Mouse (Mus musculus): ENCODE data around the gene Shank1.

Shank1 gene

GRCm38 (mm10) chr7:44341119-44341518 lies 31.1 kb downstream of the Shank1 start:
- DNase-seq (ENCODE audit: low spot score in 2 of 2): no peak

- no peak for DNase-seq (ENCODE audit: low spot score in 2 of 2)
Observed at GRCm38 (mm10) chr7:44341714-44342113, 31.7 kb downstream of the Shank1 start.

GRCm38 (mm10) chr7:44343459-44344015 lies 33.5 kb downstream of the Shank1 start:
- DNase-seq (ENCODE audit: low spot score in 2 of 2): no peak

DNA sequence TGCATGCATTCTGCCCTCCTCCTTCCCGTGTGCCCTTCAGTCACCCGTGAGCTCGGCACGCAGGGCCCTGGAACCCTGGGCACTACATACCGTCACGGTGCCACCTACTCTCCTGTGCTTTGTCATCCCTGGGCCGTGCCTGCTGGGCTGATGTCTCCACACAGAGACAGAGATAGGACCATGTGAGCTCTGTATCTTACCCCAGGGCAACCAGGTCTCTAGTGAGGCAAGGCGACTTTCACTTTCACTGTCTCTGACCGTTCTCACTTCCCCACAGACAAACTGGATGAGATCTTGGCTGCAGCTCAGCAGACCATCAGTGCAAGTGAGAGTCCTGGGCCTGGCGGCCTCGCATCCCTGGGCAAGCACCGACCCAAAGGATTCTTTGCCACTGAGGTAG lies 34.6 kb downstream of the Shank1 start:
- peak in 1 of 2 experiments; percentile 35 for DNase-seq (ENCODE audit: low spot score in 2 of 2)

DNA sequence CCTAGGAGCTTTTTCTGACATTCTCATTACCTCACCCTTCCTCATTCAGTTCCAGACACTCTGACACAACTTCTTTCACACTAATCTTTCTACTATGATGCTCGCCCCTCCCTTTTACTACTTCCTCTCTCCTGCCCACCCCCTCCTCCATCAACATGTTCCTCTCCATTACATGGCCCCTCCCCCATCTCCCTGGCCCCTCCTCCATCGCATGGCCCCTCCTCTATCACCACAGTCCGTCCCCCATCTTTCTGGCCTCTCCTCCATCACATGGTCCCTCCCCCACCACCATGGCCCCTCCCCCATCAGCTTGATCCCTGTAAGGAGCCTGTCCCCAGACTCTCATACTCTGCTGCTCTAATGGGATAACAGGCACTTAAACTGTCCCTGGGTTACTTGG lies 39.0 kb downstream of the Shank1 start:
- DNase-seq (ENCODE audit: low spot score in 2 of 2): no peak

DNA sequence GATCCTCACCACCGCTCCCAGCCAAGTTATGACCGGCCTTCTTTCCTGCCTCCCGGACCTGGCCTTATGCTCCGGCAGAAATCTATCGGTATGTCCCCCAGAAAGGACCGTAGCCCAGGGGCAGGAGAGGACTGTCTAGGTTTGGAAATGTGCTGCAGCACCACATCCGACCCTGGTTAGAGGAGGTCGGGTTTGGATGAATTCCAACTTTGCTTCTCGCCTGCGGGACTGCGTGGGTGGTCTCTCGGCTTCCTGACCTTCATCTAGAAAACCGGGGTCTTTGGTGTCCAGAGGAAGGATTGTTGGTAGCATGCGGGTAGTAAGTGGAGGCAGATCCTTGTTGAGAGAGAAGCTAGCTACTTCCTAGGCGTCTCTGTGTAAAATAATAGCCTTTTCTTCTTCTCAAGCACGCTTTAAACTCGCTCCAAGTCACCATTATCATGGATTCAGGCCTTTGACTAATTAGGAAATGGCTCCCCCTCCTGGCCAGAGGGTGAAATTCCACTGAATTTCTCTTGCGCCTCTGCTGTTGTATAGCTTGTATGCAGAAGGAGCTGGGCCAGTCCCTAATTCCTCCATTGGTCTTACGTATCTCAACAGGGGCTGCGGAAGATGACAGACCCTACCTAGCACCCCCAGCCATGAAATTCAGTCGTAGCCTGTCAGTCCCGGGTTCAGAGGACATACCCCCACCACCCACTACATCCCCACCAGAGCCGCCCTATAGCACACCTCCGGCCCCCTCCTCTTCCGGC lies 41.1 kb downstream of the Shank1 start:
- peak; percentile 47 to 78 for DNase-seq (ENCODE audit: low spot score in 2 of 2)

DNA sequence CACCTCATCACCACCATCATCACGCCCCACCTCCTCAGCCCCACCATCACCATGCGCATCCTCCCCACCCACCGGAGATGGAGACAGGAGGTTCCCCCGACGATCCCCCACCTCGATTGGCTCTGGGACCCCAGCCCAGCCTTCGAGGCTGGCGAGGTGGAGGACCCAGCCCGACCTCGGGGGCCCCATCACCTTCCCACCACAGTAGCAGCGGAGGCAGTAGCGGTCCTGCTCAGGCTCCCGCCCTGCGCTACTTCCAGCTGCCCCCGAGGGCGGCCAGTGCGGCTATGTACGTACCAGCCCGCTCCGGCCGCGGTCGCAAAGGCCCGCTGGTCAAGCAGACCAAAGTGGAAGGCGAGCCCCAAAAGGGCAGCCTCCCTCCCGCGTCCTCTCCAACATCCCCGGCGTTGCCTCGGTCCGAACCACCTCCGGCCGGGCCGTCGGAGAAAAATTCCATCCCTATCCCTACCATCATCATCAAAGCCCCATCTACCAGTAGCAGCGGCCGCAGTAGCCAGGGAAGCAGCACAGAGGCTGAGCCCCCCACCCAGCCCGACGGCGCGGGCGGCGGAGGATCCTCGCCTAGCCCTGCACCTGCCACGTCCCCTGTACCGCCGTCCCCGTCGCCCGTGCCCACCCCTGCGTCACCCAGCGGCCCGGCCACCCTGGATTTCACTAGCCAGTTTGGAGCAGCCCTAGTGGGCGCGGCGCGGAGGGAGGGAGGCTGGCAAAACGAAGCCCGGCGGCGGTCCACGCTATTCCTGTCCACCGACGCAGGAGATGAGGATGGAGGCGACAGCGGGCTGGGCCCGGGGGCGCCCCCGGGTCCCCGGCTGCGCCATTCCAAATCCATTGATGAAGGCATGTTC lies 42.1 kb downstream of the Shank1 start:
- DNase-seq (ENCODE audit: low spot score in 2 of 2): no peak

GRCm38 (mm10) chr7:44352750-44353600 lies 42.9 kb downstream of the Shank1 start:
- DNase-seq (ENCODE audit: low spot score in 2 of 2): no peak

GRCm38 (mm10) chr7:44353601-44354340 lies 43.7 kb downstream of the Shank1 start:
- no peak for DNase-seq (ENCODE audit: low spot score in 2 of 2)

GRCm38 (mm10) chr7:44355411-44355810 lies 45.4 kb downstream of the Shank1 start:
- DNase-seq (ENCODE audit: low spot score in 2 of 2): no peak

DNA sequence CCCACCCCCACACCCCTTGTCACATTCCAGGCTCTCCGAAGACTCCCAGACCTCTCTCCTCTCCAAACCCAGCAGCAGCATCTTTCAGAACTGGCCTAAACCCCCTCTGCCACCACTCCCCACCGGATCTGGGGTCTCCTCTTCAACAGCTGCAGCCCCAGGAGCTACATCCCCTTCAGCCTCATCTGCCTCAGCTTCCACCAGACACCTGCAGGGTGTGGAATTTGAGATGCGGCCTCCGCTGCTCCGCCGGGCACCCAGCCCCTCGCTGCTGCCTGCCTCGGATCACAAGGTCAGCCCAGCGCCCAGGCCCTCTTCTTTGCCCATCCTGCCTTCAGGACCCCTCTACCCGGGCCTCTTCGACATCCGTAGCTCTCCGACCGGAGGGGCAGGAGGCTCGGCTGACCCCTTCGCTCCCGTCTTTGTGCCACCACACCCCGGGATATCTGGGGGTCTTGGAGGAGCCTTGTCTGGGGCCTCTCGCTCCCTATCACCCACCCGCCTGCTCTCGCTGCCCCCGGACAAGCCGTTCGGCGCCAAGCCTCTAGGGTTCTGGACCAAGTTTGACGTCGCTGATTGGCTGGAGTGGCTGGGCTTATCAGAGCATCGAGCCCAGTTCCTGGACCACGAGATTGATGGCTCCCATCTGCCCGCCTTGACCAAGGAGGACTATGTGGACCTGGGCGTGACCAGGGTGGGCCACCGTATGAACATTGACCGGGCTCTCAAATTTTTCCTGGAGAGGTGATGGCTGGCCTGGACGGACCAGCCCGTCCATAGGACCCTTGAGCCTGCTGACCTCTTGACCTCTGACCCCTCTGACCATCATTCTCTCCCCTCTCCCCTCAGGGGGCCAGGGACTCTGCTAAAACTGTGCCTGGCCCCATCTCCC lies 46.8 kb downstream of the Shank1 start:
- no peak for DNase-seq (ENCODE audit: low spot score in 2 of 2)

- DNase-seq (ENCODE audit: low spot score in 2 of 2): no peak
Observed at GRCm38 (mm10) chr7:44357531-44357930, 47.5 kb downstream of the Shank1 start.

- no peak for DNase-seq (ENCODE audit: low spot score in 2 of 2)
Observed at GRCm38 (mm10) chr7:44358012-44358411, 48.0 kb downstream of the Shank1 start.

DNA sequence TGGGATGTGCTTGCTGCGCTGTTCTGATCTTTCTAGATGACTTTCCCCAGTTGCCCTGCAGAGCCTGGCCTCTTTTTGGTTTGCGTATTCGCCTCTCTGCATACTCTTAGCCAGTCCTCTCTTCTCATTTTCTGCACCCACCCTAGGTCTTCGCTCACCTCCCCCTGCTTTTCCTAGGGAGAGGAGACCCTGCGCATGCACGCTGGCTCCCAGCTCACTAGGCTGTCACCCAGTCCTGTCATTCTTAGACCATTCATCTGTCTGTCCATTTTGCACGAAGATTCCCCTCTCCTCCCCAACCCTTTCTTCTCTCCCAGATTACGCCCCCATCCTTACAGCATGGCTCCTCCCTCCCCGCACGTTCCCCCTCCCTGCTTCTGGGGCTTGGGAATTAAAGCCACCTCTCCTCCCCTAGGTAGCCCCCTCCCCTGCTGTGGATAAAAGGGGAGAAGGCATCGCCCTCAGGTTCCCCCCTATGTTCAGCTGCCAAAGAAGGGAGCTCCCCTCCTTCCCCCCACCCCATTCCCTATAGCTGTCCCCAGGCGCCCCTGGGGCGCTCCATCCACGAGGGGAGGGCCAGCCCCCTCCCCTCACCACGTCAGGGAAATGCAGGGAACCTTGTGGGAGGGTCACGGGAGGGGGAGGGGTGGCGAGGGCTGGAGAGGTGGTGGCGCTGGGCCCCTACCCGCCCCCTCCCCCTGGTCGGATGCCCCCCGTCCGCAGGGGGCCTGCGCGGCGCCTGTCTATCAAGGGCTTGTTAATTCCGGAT lies 49.0 kb downstream of the Shank1 start:
- DNase-seq (ENCODE audit: low spot score in 2 of 2): no peak

DNA sequence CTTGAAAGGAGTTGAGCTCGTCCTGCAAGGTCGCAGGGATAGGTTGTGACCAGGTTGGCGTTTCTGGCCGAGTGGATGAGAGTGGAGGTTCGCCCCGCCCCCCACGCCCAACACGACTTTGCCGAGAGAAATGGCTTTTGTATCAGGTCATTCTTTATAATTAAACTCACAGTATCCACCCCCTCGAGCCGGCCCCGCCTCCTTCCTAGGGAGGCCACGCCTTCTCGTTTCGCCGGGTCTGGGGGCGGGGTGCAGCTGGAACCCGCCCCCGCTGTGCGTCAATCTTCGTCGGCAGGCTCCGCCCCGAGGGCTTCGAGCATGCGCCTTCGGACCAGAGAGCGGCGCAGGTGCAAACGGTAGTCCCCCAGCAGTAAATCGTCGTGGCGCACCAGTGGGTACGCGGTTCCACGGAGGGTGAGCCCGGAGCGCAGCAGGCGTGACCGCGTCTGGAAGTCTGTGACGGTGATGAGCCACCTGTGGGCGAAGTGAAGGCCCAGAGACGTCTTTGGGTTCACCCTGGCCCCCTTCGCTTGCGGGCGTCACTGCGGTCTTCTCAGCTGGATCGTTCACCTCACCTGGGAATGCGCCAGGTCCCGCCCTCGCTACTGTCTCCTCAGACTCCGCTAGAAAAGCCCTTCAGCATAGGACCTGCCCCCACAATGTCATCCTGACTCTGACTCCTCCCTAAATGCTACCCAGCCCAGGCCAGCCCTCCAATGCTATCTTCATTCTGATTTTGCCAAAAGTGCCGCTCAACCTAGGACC lies 50.0 kb downstream of the Shank1 start:
- peak; percentile 59 to 87 for DNase-seq (ENCODE audit: low spot score in 2 of 2)

DNA sequence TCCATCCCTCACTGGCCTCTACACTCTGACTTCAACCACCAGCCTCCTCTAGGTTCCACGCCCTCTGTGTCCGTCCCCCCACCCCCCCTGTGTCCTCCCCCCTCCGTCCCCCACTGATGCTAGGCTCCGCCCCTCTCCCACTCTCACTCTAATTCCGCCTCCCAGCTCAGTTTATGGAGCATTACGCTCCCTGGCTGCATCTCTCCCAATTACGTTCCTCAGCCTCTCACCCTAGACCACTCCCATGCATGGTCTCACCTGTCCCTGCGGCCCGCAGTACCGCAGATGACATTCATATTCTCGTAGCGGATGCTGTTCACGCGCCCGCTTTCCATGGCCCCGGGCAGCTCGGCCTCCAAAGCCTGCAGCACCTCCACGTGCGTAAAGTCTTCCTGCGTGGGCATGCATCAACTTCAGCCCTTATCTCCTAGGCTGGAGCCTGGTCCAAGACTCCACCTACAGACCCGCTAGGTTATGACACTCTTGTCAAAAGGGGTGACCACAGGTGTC lies 50.8 kb downstream of the Shank1 start:
- DNase-seq (ENCODE audit: low spot score in 2 of 2): peak in 1 of 2 experiments; percentile 22

GRCm38 (mm10) chr7:44372678-44373077 lies 62.6 kb downstream of the Shank1 start:
- no peak for DNase-seq (ENCODE audit: low spot score in 2 of 2)

DNA sequence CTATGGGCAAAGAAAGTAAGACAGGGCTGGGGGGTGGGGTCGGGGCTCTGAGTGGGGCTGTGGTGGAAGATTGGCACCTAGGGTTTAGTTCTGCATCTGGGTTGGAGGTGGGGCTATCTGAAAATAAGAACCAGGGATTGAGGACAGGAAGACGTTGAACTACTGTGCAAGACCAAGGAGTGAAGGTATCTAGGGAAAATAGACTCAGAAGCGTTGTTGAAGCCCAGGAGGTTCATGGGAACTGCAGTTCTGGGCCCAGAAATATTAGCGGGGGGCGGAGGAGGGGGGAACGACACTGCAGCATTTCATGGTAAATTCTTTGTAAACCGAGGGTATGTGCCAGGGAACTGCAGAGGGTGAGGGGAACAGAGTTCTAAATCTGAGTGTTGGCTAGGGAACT lies 63.4 kb downstream of the Shank1 start:
- DNase-seq (ENCODE audit: low spot score in 2 of 2): no peak

All from spleen, postnatal 10 days (tissue).